Mouse (Mus musculus) neural tube, embryonic 10.5 days (tissue): ENCODE measurements around the gene Cpsf3.

Experiments
- DNase-seq: peaks from one replicate; pipeline ENCODE4 v3.0.0-alpha.2; 2017; ENCODE audit warnings: low spot score; ENCODE audit errors: extremely low spot score

Gene Cpsf3

GRCm38 (mm10) chr12:21331711-21332110, 46.5 kb downstream of the Cpsf3 start:
- no peak for DNase-seq

DNA sequence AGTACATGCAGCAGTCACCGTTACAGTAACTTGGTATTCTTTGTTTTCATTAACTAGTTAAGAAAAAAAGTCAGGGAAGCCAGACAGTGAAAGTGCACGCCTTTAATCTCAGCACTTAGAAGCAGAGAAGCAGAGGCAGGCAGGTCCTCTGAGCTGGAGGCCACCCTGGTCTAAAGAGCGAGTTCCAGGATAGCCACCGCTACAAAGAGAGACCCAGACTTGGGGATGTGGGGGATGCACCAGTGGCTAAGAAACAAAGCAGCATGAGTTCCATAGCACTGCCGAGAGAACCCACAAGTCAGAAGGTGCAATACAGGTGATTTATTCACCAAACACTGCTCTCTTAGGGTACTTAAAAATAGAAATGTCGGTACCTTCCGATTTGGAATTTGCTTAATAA, 47.8 kb downstream of the Cpsf3 start:
- no peak for DNase-seq

- DNase-seq, result no peak
Measured at GRCm38 (mm10) chr12:21333766-21334165, 48.6 kb downstream of the Cpsf3 start.

DNA sequence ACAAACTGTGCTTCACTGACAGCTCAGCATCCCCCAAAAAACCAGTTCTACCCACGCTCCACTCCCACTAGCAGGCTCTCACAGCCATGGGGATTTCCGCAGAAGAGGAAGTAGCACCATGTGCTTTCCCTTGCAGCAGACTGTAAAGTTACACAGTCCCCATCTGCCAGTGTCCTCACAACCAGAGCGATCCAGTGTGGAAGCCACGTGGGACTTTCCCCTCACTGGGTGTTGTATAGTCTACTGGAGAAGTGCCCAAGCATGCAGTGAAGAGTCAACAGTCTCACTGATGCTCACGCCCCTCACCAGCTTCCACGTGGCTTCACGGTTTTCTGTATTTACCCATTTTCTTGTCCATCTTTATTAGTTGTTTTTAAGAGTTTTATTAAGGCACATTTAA, 50.7 kb downstream of the Cpsf3 start:
- no peak for DNase-seq

DNA sequence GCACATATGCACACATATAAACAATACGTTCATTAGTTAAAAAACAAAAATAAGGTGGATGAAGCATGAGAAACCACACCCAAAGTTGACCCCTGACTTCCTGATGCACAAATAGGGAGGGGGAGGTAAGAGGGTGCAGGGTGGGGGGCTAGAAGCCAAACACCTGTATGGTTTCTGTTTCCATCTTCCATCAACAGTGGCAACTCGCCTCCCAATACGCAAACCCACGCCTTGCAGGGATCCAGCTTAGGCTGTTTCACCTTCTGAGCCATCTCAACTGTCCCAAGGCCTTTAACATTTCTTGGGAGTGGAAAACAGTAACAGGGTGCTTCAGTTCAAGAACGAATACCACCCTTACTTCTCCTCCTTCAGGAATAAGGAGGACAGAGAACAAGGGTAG, 52.0 kb downstream of the Cpsf3 start:
- DNase-seq, result no peak

- no peak for DNase-seq
Measured at GRCm38 (mm10) chr12:21340674-21341073, 55.5 kb downstream of the Cpsf3 start.

- DNase-seq, result no peak
Measured at GRCm38 (mm10) chr12:21346972-21347371, 61.8 kb downstream of the Cpsf3 start.

GRCm38 (mm10) chr12:21350113-21350876, 65.1 kb downstream of the Cpsf3 start:
- no peak for DNase-seq

- DNase-seq, result no peak
Measured at GRCm38 (mm10) chr12:21353681-21354080, 68.5 kb downstream of the Cpsf3 start.

DNA sequence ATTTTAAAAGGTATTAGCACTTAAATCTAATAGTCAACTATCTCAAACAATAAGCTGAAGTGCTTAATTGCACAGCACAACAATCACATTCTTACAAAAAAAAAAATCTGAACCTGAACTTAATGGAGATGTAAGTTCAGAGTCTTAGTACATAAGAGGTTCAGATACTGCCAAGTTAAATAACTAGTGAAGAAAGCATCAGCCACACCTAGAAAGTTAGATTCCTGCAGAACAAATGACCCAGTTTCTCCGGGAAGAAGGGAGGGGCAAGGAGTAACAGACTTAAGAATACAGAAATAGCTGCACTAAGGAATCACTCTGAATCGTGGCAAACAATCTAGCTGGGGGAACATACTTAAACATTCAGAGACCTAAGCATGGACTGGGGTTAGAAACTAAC, 77.5 kb downstream of the Cpsf3 start:
- DNase-seq, result no peak

GRCm38 (mm10) chr12:21363195-21363594, 78.0 kb downstream of the Cpsf3 start:
- no peak for DNase-seq
